Mouse (Mus musculus) limb, embryonic 15.5 days (tissue): ENCODE results near the gene Rs1. TPM values are rescaled to one million over a fixed set of nuclear protein-coding genes. Genes with fewer than 3 reads are reported as not detected.

Experiments
- ATAC-seq: fragments of 200-750 bp; cut with Nextera tagmentation; 2 replicates; pipeline ENCODE4 v1.8.0; 2017; ENCODE audit warnings: low read depth, moderate TSS enrichment; ENCODE audit not compliant: insufficient number of reproducible peaks, low FRiP score, low TSS enrichment
- H3K27ac ChIP-seq: fragments of 300-500 bp; sonication (generic); 2 replicates; pipeline ENCODE4 v1.5.1; 2015; ENCODE audit warnings: moderate library complexity, mild to moderate bottlenecking, inconsistent platforms
- H3K27me3 ChIP-seq: fragments of 300-500 bp; sonication (generic); 2 replicates; pipeline ENCODE4 v1.6.1; 2015; ENCODE audit warnings: inconsistent platforms
- H3K36me3 ChIP-seq: fragments of 300-500 bp; sonication (generic); 2 replicates; pipeline ENCODE4 v1.6.1; 2015; ENCODE audit warnings: inconsistent platforms
- H3K4me1 ChIP-seq: fragments of 300-500 bp; sonication (generic); 2 replicates; pipeline ENCODE4 v1.6.1; 2015; ENCODE audit warnings: inconsistent platforms
- H3K4me2 ChIP-seq: fragments of 300-500 bp; sonication (generic); 2 replicates; pipeline ENCODE4 v1.6.1; 2015; ENCODE audit warnings: mild to moderate bottlenecking, inconsistent platforms
- H3K4me3 ChIP-seq: fragments of 300-500 bp; sonication (generic); 2 replicates; pipeline ENCODE4 v1.5.1; 2015; ENCODE audit warnings: mild to moderate bottlenecking, inconsistent platforms
- H3K9ac ChIP-seq: fragments of 300-500 bp; sonication (generic); 2 replicates; pipeline ENCODE4 v1.6.1; 2015; ENCODE audit warnings: inconsistent platforms
- H3K9me3 ChIP-seq: fragments of 300-500 bp; sonication (generic); 2 replicates; pipeline ENCODE4 v1.6.1; 2016; ENCODE audit warnings: inconsistent platforms
- WGBS: fragments of 180-500 bp; shearing (Covaris S2); methylation state at CpG from one replicate; pipeline ENCODE4 v1.1.7; 2015; 5-methylcytosine and 5-hydroxymethylcytosine counted together
- polyA plus RNA-seq: library from polyadenylated mRNA; unstranded; fragments of >200 nt; fragmentation: Nextera tagmentation; extraction: Ambion mirVana; gene quantifications from 2 replicates; pipeline ENCODE4 v1.2.1, GENCODE M21; 2015

Gene Rs1
- polyA plus RNA-seq, 1 experiment from 2014 or later, result 0.06 TPM

DNA sequence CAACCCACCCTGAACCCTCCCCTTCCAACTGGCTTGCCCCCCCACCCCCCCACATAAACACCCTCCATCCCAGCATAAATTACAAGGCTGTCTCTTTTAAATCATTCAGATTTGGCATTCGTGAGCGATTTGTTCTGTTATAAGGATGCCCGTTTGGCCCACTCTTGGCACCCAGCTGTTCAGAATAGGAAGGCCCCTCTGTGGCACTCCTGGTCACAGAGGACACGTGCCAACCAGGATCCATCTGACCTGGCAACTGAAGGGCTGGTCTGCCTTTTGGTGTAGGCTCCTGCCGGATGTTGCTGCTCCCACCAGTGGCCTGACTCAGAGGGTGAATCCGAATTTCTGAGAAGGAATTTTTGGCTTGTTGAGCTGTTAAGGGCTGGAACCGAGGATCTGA lies 40.4 kb downstream of the Rs1 start:
- Histone ChIP-seq H3K27ac (no peak overlapping the region), H3K36me3 (no peaks in the 10 kb centered on the region), H3K4me2 (no peak overlapping the region), H3K27me3 (peaks cover 4% of the 10 kb centered on the region; the same call in 1 of the 2 replicates), H3K4me3 (no peak overlapping the region), H3K9me3 (no peaks in the 10 kb centered on the region), H3K9ac (no peak overlapping the region), H3K4me1 (no peaks in the 10 kb centered on the region)
- no peak for ATAC-seq
- 84% methylated on average over 7 of the region's 7 CpGs for WGBS

Other genes starting within 250 kb of the Rs1 start
- gene Ppef1, start 32.2 kb upstream of the Rs1 start, polyA plus RNA-seq, result 0.26 and 0.47 TPM in 2 replicates
- gene Gja6, start 139.0 kb downstream of the Rs1 start, polyA plus RNA-seq, result 0.19 TPM in 1 of 2 replicates, not detected in the other
- gene Cdkl5, start 226.7 kb downstream of the Rs1 start, polyA plus RNA-seq, result 2.0 TPM in 2 replicates